Mouse (Mus musculus): Measurements from ENCODE around the gene Loxl3. TPM values are rescaled to one million over a fixed set of nuclear protein-coding genes. Genes with fewer than 3 reads are reported as not detected.
A peak's percentile ranks its signal among the peaks of the same experiment; 100 is the strongest.

Loxl3 gene
- 6.9 and 7.3 TPM in 2 replicates for total RNA-seq (2014; rRNA removed)
- 4.7 and 5.6 TPM in 2 replicates for polyA plus RNA-seq (2015; fragmentation: Nextera tagmentation; extraction: Ambion mirVana)

- DNase-seq (ENCODE audit: low spot score) (peak; percentile 62), ATAC-seq (ENCODE audit: low FRiP score) (peak; percentile 73)
- Histone ChIP-seq H3K4me3 (ENCODE audit: low read depth, low read length) (peak within 1 kb of the TSS; percentile 43), H3K36me3 (ENCODE audit: insufficient read depth, low read length) (no peaks in the 10 kb centered on the region), H3K9ac (replicated peaks; ENCODE audit: low read length, poor library complexity, severe bottlenecking) (peak within 1 kb of the TSS; percentile 42; the same call in 1 of the 2 replicates), H3K27me3 (ENCODE audit: insufficient read depth, low read length) (peaks cover 36% of the 10 kb centered on the region), H3K27ac (ENCODE audit: low read depth, low read length) (peak within 1 kb of the TSS; percentile 59; the same call in 1 of the 2 replicates), H3K4me2 (ENCODE audit: low read depth, low read length, poor library complexity, severe bottlenecking) (peak within 1 kb of the TSS; percentile 76), H3K4me1 (ENCODE audit: insufficient read depth, low read length) (peaks cover 8% of the 10 kb centered on the region; the same call in 1 of the 2 replicates), H3K9me3 (ENCODE audit: low read length) (no peaks in the 10 kb centered on the region)
- under 1% methylated on average over 49 of the region's 51 CpGs for WGBS
- TF ChIP-seq CTCF (IDR thresholded peaks at IDR 0.05) = no peak
Observed at GRCm38 (mm10) chr6:83033249-83034185, at the start of gene Loxl3, which contains the start of gene Dok1. Gene Loxl3 (plus strand): TSS chr6:83034173. Gene Dok1 (minus strand): TSS chr6:83033471.

GRCm38 (mm10) chr6:82987411-82987971 lies 46.5 kb upstream of the Loxl3 start:
- no peaks in the 10 kb centered on the region for H3K27me3 ChIP-seq (ENCODE audit: insufficient read depth, low read length)
- H3K4me3 ChIP-seq (ENCODE audit: low read depth, low read length) = no peak overlapping the region
- no peaks in the 10 kb centered on the region for H3K36me3 ChIP-seq (ENCODE audit: insufficient read depth, low read length)
- no peaks in the 10 kb centered on the region for H3K9me3 ChIP-seq (ENCODE audit: low read length)
- H3K4me1 ChIP-seq (ENCODE audit: insufficient read depth, low read length) = no peaks in the 10 kb centered on the region
- WGBS = 63% methylated on average over 9 of the region's 9 CpGs
- H3K27ac ChIP-seq (ENCODE audit: low read depth, low read length) = no peak overlapping the region
- no peak for TF ChIP-seq CTCF (IDR thresholded peaks at IDR 0.05)
- no peak overlapping the region for H3K4me2 ChIP-seq (ENCODE audit: low read depth, low read length, poor library complexity, severe bottlenecking)
- ATAC-seq (ENCODE audit: low FRiP score) (no peak), DNase-seq (ENCODE audit: low spot score) (no peak)
- H3K9ac ChIP-seq (replicated peaks; ENCODE audit: low read length, poor library complexity, severe bottlenecking) = no peak overlapping the region

GRCm38 (mm10) chr6:82993696-82994095 lies 40.3 kb upstream of the Loxl3 start:
- no peak for ATAC-seq (ENCODE audit: low FRiP score)
- TF ChIP-seq CTCF (IDR thresholded peaks at IDR 0.05) = no peak
- 37% methylated on average over 1 of the region's 1 CpGs for WGBS

GRCm38 (mm10) chr6:82994372-82994771 lies 39.6 kb upstream of the Loxl3 start:
- TF ChIP-seq CTCF (IDR thresholded peaks at IDR 0.05) = no peak
- DNase-seq (ENCODE audit: low spot score) = no peak
- no peak overlapping the region for H3K4me3 ChIP-seq (ENCODE audit: low read depth, low read length)
- H3K4me2 ChIP-seq (ENCODE audit: low read depth, low read length, poor library complexity, severe bottlenecking) = no peak overlapping the region
- no peaks in the 10 kb centered on the region for H3K36me3 ChIP-seq (ENCODE audit: insufficient read depth, low read length)
- H3K27me3 ChIP-seq (ENCODE audit: insufficient read depth, low read length) = no peaks in the 10 kb centered on the region
- WGBS = 76% methylated on average over 7 of the region's 7 CpGs
- no peak overlapping the region for H3K9ac ChIP-seq (replicated peaks; ENCODE audit: low read length, poor library complexity, severe bottlenecking)
- H3K4me1 ChIP-seq (ENCODE audit: insufficient read depth, low read length) = no peaks in the 10 kb centered on the region
- no peaks in the 10 kb centered on the region for H3K9me3 ChIP-seq (ENCODE audit: low read length)
- H3K27ac ChIP-seq (ENCODE audit: low read depth, low read length) = no peak overlapping the region
- ATAC-seq (ENCODE audit: low FRiP score) = no peak

More at GRCm38 (mm10) chr6:82993696-82994095, 40.3 kb upstream of the Loxl3 start:
- DNase-seq (ENCODE audit: low spot score) = no peak
- H3K4me1 ChIP-seq (ENCODE audit: insufficient read depth, low read length) = no peaks in the 10 kb centered on the region
- no peak overlapping the region for H3K4me3 ChIP-seq (ENCODE audit: low read depth, low read length)
- H3K4me2 ChIP-seq (ENCODE audit: low read depth, low read length, poor library complexity, severe bottlenecking) = no peak overlapping the region
- no peaks in the 10 kb centered on the region for H3K27me3 ChIP-seq (ENCODE audit: insufficient read depth, low read length)
- no peak overlapping the region for H3K9ac ChIP-seq (replicated peaks; ENCODE audit: low read length, poor library complexity, severe bottlenecking)
- H3K36me3 ChIP-seq (ENCODE audit: insufficient read depth, low read length) = no peaks in the 10 kb centered on the region
- no peak overlapping the region for H3K27ac ChIP-seq (ENCODE audit: low read depth, low read length)
- H3K9me3 ChIP-seq (ENCODE audit: low read length) = no peaks in the 10 kb centered on the region

GRCm38 (mm10) chr6:82996740-82997315 lies 37.1 kb upstream of the Loxl3 start:
- H3K9me3 ChIP-seq (ENCODE audit: low read length) = no peaks in the 10 kb centered on the region
- peak; percentile 96 for DNase-seq (ENCODE audit: low spot score)
- WGBS = 11% methylated on average over 11 of the region's 11 CpGs
- no peak overlapping the region for H3K4me3 ChIP-seq (ENCODE audit: low read depth, low read length)
- H3K27ac ChIP-seq (ENCODE audit: low read depth, low read length) = no peak overlapping the region
- H3K4me2 ChIP-seq (ENCODE audit: low read depth, low read length, poor library complexity, severe bottlenecking) = peak overlapping the region; percentile 33; the same call in 1 of the 2 replicates
- peak; percentile 94 for ATAC-seq (ENCODE audit: low FRiP score)
- H3K4me1 ChIP-seq (ENCODE audit: insufficient read depth, low read length) = no peaks in the 10 kb centered on the region
- no peaks in the 10 kb centered on the region for H3K27me3 ChIP-seq (ENCODE audit: insufficient read depth, low read length)
- H3K9ac ChIP-seq (replicated peaks; ENCODE audit: low read length, poor library complexity, severe bottlenecking) = no peak overlapping the region
- peak; percentile 99 for TF ChIP-seq CTCF (IDR thresholded peaks at IDR 0.05)
- H3K36me3 ChIP-seq (ENCODE audit: insufficient read depth, low read length) = no peaks in the 10 kb centered on the region

All from midbrain, postnatal 0 days (tissue).